Mouse (Mus musculus): Measurements from ENCODE around the gene Tprgl. TPM values are rescaled to one million over a fixed set of nuclear protein-coding genes. Genes with fewer than 3 reads are reported as not detected.
A peak's percentile ranks its signal among the peaks of the same experiment; 100 is the strongest.

Gene Tprgl
- polyA plus RNA-seq, 1 experiment from 2014 or later, result 268 TPM

DNA sequence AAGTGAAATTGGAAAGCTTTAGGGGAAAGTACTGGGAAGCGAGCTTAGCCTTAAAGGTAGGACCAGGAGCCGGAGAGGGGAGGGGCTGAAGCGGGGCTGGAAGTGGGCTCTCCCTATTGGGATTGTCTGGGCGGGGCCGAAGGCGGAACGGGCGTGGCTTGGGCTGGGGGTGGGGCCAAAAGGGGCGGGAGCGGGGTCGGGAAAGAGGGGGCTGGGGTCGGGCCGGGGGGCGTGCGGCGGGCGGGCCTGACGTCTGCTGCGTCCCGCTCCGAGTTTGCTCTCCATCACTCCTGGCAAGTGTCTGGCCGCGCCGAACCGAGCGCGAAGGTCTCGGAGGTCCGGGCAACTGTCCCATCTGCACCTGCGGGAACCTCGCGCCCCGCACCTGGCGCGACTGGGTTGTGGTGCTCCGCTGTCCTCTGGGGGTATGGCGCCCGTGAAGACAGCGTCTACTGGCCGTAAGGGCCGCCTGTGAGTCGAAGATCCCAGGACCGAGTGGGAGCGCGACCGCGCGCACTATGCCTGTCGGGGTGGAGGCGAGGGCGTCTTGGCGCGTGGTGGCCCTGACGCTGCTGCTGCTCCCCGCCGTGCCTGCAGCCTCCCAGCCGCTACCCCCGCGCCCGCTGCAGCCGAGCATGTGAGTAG lies 10.2 kb upstream of the Tprgl start, which contains the start of gene Megf6:
Gene Megf6, plus strand, starts transcription at position 225 of the 645 bp plus-strand sequence.
- DNase-seq (ENCODE audit: low spot score) (peak; percentile 54), ATAC-seq (peak; percentile 76)
- TF ChIP-seq CTCF (IDR thresholded peaks at IDR 0.05) (no peak), EP300 (IDR thresholded peaks at IDR 0.05) (no peak)

DNA sequence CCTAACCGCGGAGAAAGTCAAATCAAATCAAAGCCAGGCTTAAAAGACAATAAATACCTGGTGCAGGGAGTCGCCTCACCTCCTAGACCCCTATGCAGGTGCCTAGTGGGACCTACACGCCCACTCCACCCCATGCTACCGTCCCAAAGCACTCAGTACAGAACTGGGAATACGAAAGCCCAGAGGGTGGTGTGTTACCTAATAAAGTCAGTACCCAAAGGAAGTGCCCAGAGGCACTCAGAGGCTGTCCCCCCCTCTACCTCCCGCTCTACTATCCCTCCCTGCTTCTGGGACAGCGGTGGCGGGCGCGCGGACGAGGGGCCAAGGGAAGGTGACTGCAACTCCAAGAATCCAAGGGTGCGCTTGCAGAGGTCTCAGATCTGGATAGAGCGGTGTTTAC lies 9.6 kb upstream of the Tprgl start:
- DNase-seq (ENCODE audit: low spot score) (no peak), ATAC-seq (peak; percentile 12; the same call in 1 of the 2 replicates)
- H3K4me1 ChIP-seq (ENCODE audit: insufficient read depth, low read depth, low read length), result 0 out of 2 replicates have a peak, but pooled peaks cover 4% of the 10 kb centered on the region
- no peaks in the 10 kb centered on the region for H3K36me3 ChIP-seq (ENCODE audit: insufficient read depth, low read length)
- peak overlapping the region; percentile 78 for H3K4me2 ChIP-seq (replicated peaks; ENCODE audit: low read depth, low read length)
- H3K9me3 ChIP-seq (ENCODE audit: low read length), result no peaks in the 10 kb centered on the region
- no peak overlapping the region for H3K27ac ChIP-seq (ENCODE audit: low read length)
- TF ChIP-seq EP300 (IDR thresholded peaks at IDR 0.05) (no peak), CTCF (IDR thresholded peaks at IDR 0.05) (no peak)
- peaks cover 41% of the 10 kb centered on the region for H3K27me3 ChIP-seq (replicated peaks; ENCODE audit: insufficient read depth, low read length)
- WGBS, result 4% methylated on average over 15 of the region's 15 CpGs
- peak overlapping the region; percentile 45 for H3K4me3 ChIP-seq (ENCODE audit: low read depth, low read length)
- H3K9ac ChIP-seq (replicated peaks; ENCODE audit: low read depth), result no peak overlapping the region

More for the DNA sequence above, 10.2 kb upstream of the Tprgl start, which contains the start of gene Megf6:
- Histone ChIP-seq H3K27ac (ENCODE audit: low read length) (0 out of 2 replicates have a peak within 1 kb of the TSS, but pooled peaks have one; percentile 26), H3K36me3 (ENCODE audit: insufficient read depth, low read length) (no peaks in the 10 kb centered on the region), H3K9me3 (ENCODE audit: low read length) (no peaks in the 10 kb centered on the region), H3K9ac (replicated peaks; ENCODE audit: low read depth) (no peak within 1 kb of the TSS; the same call in 1 of the 2 replicates), H3K4me2 (replicated peaks; ENCODE audit: low read depth, low read length) (peak within 1 kb of the TSS; percentile 78), H3K27me3 (replicated peaks; ENCODE audit: insufficient read depth, low read length) (peaks cover 41% of the 10 kb centered on the region), H3K4me1 (ENCODE audit: insufficient read depth, low read depth, low read length) (0 out of 2 replicates have a peak, but pooled peaks cover 4% of the 10 kb centered on the region), H3K4me3 (ENCODE audit: low read depth, low read length) (peak within 1 kb of the TSS; percentile 45)
- WGBS, result under 1% methylated on average over 43 of the region's 61 CpGs

- no peak overlapping the region for H3K27ac ChIP-seq (ENCODE audit: low read length)
- peak; percentile 71 for DNase-seq (ENCODE audit: low spot score)
- WGBS, result 20% methylated on average over 5 of the region's 5 CpGs
These were observed 6.6 kb upstream of the Tprgl start for GRCm38 (mm10) chr4:154167053-154167452.

DNA sequence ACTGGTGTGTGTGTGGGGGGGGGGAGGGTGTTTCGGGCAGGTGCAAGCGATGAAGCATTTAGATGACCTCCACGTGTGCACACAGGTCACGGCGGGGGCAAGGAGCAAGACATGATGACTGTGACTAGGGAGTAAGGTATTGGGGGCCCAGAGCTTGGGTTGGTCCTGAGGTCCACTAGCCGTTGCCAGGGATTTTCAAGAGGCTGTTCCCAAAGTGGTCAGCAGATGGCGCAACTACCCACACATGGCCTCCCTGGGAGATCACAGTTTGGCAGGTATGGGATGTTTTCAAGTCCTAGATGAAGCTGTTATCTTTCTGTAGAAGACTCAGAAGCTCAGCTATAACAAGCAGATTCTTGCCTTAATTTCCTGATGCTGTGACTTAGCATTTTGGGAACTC lies 2.8 kb upstream of the Tprgl start:
- Histone ChIP-seq H3K4me2 (replicated peaks; ENCODE audit: low read depth, low read length) (no peak overlapping the region), H3K27ac (ENCODE audit: low read length) (no peak overlapping the region), H3K9me3 (ENCODE audit: low read length) (no peaks in the 10 kb centered on the region), H3K9ac (replicated peaks; ENCODE audit: low read depth) (no peak overlapping the region), H3K4me3 (ENCODE audit: low read depth, low read length) (no peak overlapping the region), H3K4me1 (ENCODE audit: insufficient read depth, low read depth, low read length) (peaks cover 9% of the 10 kb centered on the region; the same call in 1 of the 2 replicates), H3K27me3 (replicated peaks; ENCODE audit: insufficient read depth, low read length) (no peaks in the 10 kb centered on the region), H3K36me3 (ENCODE audit: insufficient read depth, low read length) (peaks cover 5% of the 10 kb centered on the region; the same call in 1 of the 2 replicates)
- peak; percentile 91 for TF ChIP-seq CTCF (IDR thresholded peaks at IDR 0.05)
- no peak for TF ChIP-seq EP300 (IDR thresholded peaks at IDR 0.05)
- ATAC-seq, result no peak
- 13% methylated on average over 7 of the region's 7 CpGs for WGBS
- peak; percentile 65 for DNase-seq (ENCODE audit: low spot score)

More at GRCm38 (mm10) chr4:154167053-154167452, 6.6 kb upstream of the Tprgl start:
- no peak overlapping the region for H3K9ac ChIP-seq (replicated peaks; ENCODE audit: low read depth)
- TF ChIP-seq EP300 (IDR thresholded peaks at IDR 0.05) (no peak), CTCF (IDR thresholded peaks at IDR 0.05) (peak; percentile 87)
- H3K27me3 ChIP-seq (replicated peaks; ENCODE audit: insufficient read depth, low read length), result peaks cover 36% of the 10 kb centered on the region
- H3K4me2 ChIP-seq (replicated peaks; ENCODE audit: low read depth, low read length), result no peak overlapping the region
- no peaks in the 10 kb centered on the region for H3K9me3 ChIP-seq (ENCODE audit: low read length)
- no peak overlapping the region for H3K4me3 ChIP-seq (ENCODE audit: low read depth, low read length)
- no peaks in the 10 kb centered on the region for H3K36me3 ChIP-seq (ENCODE audit: insufficient read depth, low read length)
- ATAC-seq, result no peak
- 0 out of 2 replicates have a peak, but pooled peaks cover 4% of the 10 kb centered on the region for H3K4me1 ChIP-seq (ENCODE audit: insufficient read depth, low read depth, low read length)

DNA sequence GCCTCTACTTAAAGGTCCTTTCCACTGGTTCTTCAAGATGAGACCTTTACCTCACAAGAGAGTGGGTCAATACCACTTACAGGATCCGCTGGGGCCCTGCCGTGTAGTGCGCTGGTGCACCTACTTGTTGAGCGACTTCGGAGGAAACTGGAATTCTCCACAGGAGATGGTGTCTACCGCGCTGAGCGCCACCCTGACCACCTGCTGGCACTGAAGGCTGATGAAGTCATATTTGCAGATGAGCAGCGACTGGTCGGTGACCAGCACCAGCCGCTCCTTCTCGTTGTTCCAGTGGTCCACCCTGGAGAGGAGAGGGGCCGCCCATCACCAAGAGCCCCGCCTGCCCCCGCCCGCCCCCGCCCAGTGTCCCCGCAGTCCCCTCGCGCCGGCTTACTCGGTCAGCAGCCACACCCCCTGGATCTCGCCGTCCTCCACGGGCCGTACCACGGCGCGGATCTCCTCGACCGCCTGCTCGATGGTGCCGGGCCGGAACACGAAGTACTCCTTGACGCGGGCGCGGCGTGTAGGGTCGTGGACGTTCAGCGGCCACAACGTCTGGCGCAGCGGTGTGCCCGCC lies 417 bp downstream of the Tprgl start:
- peak; percentile 55 for ATAC-seq
- peak overlapping the region; percentile 81 for H3K4me2 ChIP-seq (replicated peaks; ENCODE audit: low read depth, low read length)
- H3K27me3 ChIP-seq (replicated peaks; ENCODE audit: insufficient read depth, low read length), result no peaks in the 10 kb centered on the region
- peaks cover 9% of the 10 kb centered on the region; the same call in 1 of the 2 replicates for H3K4me1 ChIP-seq (ENCODE audit: insufficient read depth, low read depth, low read length)
- H3K4me3 ChIP-seq (ENCODE audit: low read depth, low read length), result peak overlapping the region; percentile 91
- H3K27ac ChIP-seq (ENCODE audit: low read length), result peak overlapping the region; percentile 92
- H3K9ac ChIP-seq (replicated peaks; ENCODE audit: low read depth), result peak overlapping the region; percentile 68
- DNase-seq (ENCODE audit: low spot score), result peak; percentile 62
- H3K36me3 ChIP-seq (ENCODE audit: insufficient read depth, low read length), result peaks cover 25% of the 10 kb centered on the region
- WGBS, result 4% methylated on average over 38 of the region's 47 CpGs
- TF ChIP-seq EP300 (IDR thresholded peaks at IDR 0.05) (0 out of 2 replicates have a peak, but pooled peaks have one; percentile 15), CTCF (IDR thresholded peaks at IDR 0.05) (no peak)
- H3K9me3 ChIP-seq (ENCODE audit: low read length), result no peaks in the 10 kb centered on the region

GRCm38 (mm10) chr4:154159002-154159401 lies 1.5 kb downstream of the Tprgl start:
- no peak overlapping the region for H3K27ac ChIP-seq (ENCODE audit: low read length)
- no peaks in the 10 kb centered on the region for H3K27me3 ChIP-seq (replicated peaks; ENCODE audit: insufficient read depth, low read length)
- peak overlapping the region; percentile 81 for H3K4me2 ChIP-seq (replicated peaks; ENCODE audit: low read depth, low read length)
- no peak overlapping the region for H3K9ac ChIP-seq (replicated peaks; ENCODE audit: low read depth)
- ATAC-seq (no peak), DNase-seq (ENCODE audit: low spot score) (peak; percentile 69)
- WGBS, result 19% methylated on average over 6 of the region's 6 CpGs
- H3K36me3 ChIP-seq (ENCODE audit: insufficient read depth, low read length), result peaks cover 25% of the 10 kb centered on the region
- TF ChIP-seq EP300 (IDR thresholded peaks at IDR 0.05) (no peak), CTCF (IDR thresholded peaks at IDR 0.05) (peak; percentile 99)
- peaks cover 9% of the 10 kb centered on the region; the same call in 1 of the 2 replicates for H3K4me1 ChIP-seq (ENCODE audit: insufficient read depth, low read depth, low read length)
- H3K4me3 ChIP-seq (ENCODE audit: low read depth, low read length), result no peak overlapping the region
- no peaks in the 10 kb centered on the region for H3K9me3 ChIP-seq (ENCODE audit: low read length)

Measured in lung, postnatal 0 days (tissue).